Mouse (Mus musculus): Measurements from ENCODE around the gene Safb2.

DNA sequence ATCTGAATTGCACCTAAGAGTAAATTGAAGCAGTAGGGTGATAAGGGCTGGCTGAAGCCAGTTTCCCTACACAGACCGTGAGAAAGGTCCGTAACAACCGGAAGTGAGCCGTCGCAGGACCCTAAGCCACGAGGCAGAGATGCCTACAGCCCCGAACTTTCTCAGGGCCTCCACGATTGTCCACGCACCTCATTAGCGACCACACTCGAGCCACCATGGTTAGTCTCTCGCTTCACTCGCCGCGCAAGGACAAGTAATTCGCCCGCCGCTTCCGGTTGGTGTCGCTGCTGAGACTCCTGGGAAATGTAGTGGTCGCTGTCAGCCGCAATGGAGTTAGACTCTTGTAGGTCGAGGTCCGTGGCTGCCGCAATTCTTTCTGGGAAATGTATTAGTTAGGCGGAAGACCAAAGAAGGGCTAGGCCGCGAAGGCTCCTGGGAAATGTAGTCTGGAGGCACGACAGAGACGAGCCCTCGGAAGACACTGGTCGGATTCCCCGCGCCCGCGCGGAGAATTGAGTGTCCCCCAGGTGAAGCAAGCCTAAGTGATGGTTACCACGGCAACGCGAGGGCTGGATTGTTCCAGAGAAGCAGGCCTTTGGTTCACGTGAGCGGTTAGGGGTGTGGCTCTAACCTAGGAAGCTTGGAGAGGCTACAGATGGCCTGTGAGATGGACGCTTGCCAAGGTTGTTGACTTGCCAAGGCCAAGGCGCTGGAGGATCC lies 25.2 kb upstream of the Safb2 start, which contains the start of gene 2410015M20Rik:
- TF ChIP-seq CTCF (conservative IDR thresholded peaks at IDR 0.05; ENCODE audit: insufficient read depth, insufficient read length, low read depth, low read length) (peak; percentile 54), POLR2A (IDR thresholded peaks at IDR 0.05; ENCODE audit: low read depth, low read length) (peak; percentile 74)

Data from kidney, adult 2 months (tissue).